Mouse (Mus musculus): ENCODE results near the gene OR5BS1P.
"Not testable (repeated sequence)": the region's sequence is repeated elsewhere in the genome, so short reads cannot be mapped to it uniquely, and the experiment has no call there.

Gene OR5BS1P

DNA sequence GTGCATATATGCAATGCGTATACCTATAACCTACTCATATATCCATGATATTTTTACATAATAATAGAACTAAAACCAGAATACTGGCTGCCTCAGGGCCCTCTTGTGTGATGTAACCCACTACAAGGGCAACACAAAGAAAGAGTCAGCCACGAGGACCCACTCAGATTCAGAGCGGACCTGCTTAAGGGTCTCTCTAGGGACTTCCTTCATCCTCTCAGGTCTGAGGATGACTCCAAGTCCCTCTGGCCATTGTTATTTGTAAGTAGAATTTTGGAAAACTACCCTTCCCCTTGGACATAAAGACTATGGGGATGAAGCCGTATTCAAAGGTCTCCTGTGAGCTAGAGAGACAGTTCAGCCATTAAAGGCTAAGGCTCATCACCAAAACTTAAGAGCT is at the start of gene OR5BS1P:
Gene OR5BS1P (plus strand): TSS at position 301 of the 400 bp plus-strand sequence.
- in situ Hi-C loops (cut with MboI; ENCODE audit: unreplicated experiment in 2 of 2), result loop anchor here in 1 of 2 experiments (25.0 kb wide), 1 partner anchor 807 kb away; no protein-coding TSS in a partner anchor

DNA sequence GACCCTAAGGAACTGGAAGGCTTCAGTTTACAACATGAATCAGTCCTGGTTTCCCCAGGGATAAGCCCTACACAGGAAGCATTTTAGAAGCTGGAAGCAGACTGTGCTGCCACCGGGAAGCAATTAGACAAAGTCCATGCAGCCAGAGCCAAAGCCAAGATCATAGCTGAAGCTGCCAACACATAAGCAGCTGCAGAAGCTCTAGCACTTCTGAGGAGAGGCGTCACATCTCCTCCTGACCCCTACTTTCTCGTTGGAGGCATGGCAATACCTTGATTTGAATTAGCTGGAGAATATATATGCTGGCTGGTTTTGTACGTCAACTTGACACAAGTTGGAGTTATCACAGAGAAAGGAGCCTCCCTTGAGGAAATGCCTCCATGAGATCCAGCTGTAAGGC is 48.8 kb upstream of the OR5BS1P start:
- in situ Hi-C loops (cut with MboI; ENCODE audit: unreplicated experiment in 2 of 2), result no loop called here

DNA sequence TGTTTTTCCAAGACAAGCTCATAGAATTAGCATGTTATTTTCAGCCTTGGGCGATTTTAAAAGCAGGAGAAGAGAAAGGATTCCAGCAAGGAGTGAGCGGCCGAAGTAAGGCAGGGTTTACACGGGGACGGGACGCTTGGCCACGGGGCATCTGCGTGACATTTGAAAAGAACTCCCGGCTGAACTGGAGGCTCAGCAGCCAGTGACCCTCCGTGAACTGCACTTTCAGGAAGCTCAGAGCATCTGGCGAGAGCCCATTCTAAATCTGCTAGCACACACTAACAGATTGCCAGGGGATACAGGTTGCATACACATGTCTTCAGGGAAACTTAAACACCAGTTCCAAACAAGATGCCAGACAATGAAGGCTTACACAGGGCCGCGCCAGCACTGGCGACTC is 45.4 kb upstream of the OR5BS1P start:
- in situ Hi-C loops (cut with MboI; ENCODE audit: unreplicated experiment in 2 of 2), result no loop called here

DNA sequence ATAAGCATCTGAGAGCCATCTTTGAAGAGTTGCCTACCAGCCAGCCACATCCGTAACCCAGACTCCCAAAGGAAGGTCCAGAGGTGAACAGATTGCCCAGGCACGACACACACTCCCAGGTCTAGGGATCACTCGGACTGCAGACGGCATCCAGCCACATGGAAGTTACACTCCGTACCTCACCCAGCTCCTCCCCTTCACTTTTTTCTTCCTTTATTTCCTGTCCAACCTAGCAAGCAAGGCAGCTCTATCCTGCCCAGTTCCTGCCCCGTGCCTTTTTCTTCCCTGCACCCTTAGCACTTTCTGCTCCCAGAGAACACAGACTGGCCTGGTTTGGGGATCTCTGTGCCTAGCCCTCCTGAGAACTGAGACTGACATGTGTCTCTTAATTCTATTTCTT is 44.9 kb upstream of the OR5BS1P start:
- in situ Hi-C loops (cut with MboI; ENCODE audit: unreplicated experiment in 2 of 2), result no loop called here

DNA sequence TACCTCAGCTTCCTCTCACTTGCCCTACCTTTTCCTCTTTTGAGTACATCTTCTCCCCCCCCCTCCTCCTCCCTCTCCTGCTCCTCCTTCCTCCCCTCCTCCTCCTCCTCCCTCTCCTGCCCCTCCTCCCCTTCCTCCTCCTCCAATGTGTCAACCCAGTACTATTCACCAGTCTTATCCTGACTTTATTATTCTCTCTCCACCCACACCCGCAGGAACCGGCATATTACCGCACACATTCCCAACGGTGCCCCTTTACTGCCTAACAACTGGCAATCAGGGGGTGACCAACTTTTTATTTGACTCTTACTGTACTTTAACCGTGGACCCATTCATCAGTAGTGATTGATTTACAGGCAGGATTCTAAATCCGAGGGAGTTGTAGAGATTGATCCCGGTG is 44.5 kb upstream of the OR5BS1P start:
- in situ Hi-C loops (cut with MboI; ENCODE audit: unreplicated experiment in 2 of 2), result no loop called here

DNA sequence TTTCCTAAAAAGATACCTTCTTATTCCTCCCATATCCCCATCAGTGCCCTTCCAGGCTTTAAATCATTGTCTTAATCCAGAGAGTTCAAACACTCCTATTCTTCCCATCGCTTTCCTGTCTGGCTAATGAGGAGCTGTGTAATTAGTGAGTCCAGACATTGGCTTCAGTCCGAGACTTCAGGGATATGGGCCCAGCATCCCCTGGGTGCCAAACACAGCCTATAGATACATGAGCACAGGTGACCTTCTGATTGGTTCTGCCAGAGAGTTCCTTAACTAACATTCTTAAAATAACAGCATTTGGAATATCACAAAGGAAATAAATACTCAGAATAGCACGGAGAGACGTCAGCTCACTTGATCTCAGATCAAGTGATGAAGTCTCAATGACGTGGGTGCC is 38.8 kb upstream of the OR5BS1P start, which contains the start of gene Olfr282:
Gene Olfr282 (plus strand): TSS at position 301 of the 400 bp plus-strand sequence.
- in situ Hi-C loops (cut with MboI; ENCODE audit: unreplicated experiment in 2 of 2), result not testable (repeated sequence)

DNA sequence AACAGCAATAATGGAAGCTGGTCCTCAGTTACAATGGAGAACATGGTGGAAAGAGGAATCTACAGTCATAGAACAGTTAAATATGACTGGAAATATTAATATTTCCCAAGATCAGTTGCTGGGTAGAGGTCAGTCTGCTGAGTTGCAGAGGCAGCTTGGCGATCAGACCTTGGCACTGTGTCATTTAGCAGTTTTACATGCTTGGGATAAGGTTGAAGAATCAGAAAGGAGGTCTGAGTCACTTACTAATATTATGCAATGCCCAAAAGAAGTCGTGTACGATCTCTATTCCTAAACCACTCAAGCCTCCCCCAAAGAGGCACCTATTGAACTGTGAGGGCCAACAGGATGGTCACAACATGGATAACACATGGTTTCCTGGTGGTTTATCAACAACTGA is 25.1 kb upstream of the OR5BS1P start:
- in situ Hi-C loops (cut with MboI; ENCODE audit: unreplicated experiment in 2 of 2), result no loop called here

DNA sequence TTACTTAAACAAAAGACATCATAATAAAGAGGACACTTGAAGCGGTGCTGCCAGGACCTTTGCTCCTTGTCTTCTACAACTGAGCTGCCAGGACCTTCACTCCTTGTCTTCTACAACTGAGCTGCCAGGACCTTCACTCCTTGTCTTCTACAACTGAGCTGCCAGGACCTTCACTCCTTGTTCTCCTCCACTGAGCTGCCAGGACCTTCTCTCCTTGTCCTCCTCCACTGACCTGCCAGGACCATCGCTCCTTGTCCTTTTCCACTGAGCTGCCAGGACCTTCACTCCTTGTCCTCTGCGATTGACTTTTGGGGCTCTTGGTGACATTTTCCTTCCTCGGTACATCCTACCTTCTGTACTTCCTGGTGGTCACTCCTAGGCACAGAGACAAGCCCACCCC is 21.2 kb upstream of the OR5BS1P start:
- in situ Hi-C loops (cut with MboI; ENCODE audit: unreplicated experiment in 2 of 2), result no loop called here

DNA sequence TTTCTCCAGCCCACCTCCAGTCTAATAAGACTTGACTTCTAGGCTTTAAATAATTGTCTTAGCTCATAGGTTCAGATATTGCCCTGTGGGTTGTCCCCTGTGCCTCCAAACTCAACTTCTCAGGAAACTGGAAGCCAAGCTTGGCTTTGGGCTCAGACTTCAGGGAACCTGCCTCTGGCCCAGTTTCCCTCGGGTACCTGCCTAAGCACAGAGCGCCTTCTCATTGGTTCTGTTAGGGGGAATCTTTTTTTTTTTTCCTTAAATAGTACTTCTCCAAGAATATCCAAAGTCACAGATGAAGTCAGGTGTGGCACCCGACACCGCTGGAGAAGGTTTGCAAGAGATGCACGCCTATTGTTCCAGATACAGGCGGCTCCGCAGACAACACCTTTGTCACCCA is 17.4 kb upstream of the OR5BS1P start, which contains the start of gene Olfr281:
Gene Olfr281 (plus strand): TSS at position 301 of the 400 bp plus-strand sequence.
- in situ Hi-C loops (cut with MboI; ENCODE audit: unreplicated experiment in 2 of 2), result loop anchor here in 1 of 2 experiments (25.0 kb wide), 1 partner anchor 790 kb away; no protein-coding TSS in a partner anchor

DNA sequence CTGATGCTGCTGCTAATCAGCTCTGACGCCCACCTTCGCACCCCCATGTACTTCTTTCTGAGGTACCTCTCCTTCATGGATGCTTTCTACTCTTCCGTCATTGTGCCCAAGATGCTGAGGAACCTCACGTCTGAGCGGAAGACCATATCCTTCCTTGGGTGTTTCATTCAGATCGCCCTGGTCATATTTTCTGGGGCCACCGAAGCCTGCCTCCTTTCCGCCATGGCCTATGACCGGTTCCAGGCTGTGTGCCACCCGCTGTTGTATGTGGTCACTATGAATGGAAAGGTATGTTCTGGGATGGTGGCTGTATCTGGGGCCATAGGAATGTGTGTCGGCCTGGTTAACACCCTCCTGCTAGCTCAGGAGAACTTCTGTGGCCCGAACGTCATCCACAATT is 1.8 kb downstream of the OR5BS1P start:
- in situ Hi-C loops (cut with MboI; ENCODE audit: unreplicated experiment in 2 of 2), result loop anchor here (10.0 to 25.0 kb wide), 2 partner anchors 287 to 809 kb away; no protein-coding TSS in a partner anchor

DNA sequence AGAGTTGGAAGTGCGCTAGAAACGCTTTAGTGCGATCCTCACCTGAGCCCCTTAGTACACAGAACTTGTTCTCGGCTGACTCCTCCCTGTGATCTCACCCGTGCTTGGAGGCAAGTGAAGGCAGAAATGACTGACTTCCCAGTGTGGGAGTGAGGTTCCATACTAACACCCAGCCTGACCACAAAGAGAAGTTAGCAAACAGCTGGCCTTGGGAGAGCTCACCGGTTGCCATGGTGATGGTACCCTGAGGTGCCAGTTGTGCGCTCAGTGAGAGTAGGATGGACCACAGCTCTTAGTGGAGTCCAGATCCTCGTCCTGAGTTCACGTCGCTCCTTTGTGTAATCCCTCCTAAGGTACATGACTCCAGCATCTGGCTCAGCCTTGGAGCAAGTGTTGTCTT is 5.3 kb downstream of the OR5BS1P start:
- in situ Hi-C loops (cut with MboI; ENCODE audit: unreplicated experiment in 2 of 2), result loop anchor here (10.0 to 25.0 kb wide), 2 partner anchors 290 to 813 kb away; no protein-coding TSS in a partner anchor

DNA sequence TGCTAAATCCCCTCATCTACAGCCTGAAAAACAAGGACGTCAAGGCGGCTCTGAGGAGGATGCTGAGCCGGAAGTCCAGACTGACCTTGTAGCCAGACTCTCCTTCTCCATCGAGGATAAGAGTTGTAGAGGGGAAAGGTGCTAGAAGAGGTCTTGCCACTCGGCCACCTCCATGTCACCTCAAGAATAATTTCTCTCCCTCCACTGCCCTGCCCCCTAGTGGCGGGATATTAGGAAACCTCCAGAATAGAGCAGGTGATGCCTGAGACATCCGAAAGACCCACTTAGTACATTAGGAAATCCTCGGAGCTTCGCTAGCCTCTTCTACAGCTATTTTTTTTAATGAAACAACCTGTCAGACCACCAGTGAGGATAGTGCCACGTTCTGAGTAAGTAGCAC is 5.7 kb downstream of the OR5BS1P start:
- in situ Hi-C loops (cut with MboI; ENCODE audit: unreplicated experiment in 2 of 2), result loop anchor here (10.0 kb wide), 1 partner anchor 291 kb away; no protein-coding TSS in a partner anchor

DNA sequence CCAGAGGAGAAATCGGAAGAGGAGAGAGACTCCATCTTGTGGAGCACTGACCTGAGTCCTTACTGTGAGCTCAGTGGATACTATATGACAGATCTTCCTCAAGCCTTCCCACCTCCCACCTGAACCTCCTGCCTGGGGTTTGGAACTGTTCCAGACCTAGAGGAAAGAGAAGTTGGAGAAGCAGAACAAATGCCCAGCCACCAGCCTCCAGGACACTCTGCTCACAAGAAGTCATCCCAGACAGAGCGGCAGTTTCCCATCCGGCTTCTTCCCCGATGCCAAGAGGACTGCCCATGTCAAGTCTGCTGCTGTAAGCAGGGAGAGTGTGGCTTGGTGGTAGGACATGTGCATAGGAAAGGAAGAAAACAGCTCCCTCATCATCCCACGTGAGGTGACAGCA is 6.6 kb downstream of the OR5BS1P start:
- in situ Hi-C loops (cut with MboI; ENCODE audit: unreplicated experiment in 2 of 2), result loop anchor here (10.0 kb wide), 1 partner anchor 291 kb away; no protein-coding TSS in a partner anchor

DNA sequence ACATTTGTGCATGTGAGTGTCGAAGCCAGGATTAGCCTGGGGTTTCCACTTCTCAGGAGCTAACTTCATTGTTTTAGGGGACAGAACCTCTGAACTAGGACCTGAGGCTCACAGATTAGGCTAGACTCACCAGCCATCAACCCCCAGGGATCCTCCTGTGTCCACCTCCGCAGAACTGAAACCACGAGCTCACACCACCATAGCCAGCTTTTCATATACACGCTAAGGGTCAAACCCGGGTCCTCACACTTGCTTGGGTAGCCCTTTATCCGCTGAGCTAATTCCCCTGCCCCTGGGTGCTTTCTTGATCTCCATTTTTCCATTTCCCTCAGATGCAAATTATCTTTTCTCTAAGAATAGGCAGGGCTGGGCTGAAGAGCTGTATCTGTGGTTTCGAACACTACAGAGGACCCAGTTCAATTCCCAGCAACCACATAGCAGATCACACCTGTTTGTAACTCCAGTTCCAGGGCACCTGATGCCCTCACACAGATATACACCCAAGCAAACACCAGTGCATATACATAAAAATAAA is 9.9 kb downstream of the OR5BS1P start:
- in situ Hi-C loops (cut with MboI; ENCODE audit: unreplicated experiment in 2 of 2), result loop anchor here (10.0 kb wide), 2 partner anchors 295 to 385 kb away; partner anchors contain the start of genes Pfkm (in 1 of the 2) and Senp1 (in 1 of the 2)

DNA sequence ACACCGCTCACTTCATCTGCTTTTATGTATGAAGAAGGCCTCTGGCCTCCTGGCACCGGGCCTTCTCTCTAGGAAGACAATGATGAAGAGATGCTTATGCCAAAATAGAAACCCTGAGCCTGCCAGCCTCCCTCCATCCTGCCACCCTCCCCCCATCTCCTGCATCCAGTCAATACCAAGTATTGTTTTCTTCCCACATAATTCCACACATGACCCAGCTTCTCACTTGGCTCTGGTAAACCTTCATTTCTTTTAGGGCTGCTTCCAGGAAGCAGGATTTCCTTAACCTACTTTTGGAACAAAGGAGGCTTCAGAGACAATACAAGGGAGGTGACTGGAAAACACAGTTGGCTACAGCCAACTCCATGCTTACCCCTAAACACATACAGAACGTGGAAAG is 13.0 kb downstream of the OR5BS1P start, which contains the start of gene Lalba:
Gene Lalba (minus strand): TSS at position 21 of the 400 bp plus-strand sequence.
- in situ Hi-C loops (cut with MboI; ENCODE audit: unreplicated experiment in 2 of 2), result loop anchor here in 1 of 2 experiments (10.0 kb wide), 1 partner anchor 388 kb away; the partner anchor contains the start of genes Pfkm and Senp1

DNA sequence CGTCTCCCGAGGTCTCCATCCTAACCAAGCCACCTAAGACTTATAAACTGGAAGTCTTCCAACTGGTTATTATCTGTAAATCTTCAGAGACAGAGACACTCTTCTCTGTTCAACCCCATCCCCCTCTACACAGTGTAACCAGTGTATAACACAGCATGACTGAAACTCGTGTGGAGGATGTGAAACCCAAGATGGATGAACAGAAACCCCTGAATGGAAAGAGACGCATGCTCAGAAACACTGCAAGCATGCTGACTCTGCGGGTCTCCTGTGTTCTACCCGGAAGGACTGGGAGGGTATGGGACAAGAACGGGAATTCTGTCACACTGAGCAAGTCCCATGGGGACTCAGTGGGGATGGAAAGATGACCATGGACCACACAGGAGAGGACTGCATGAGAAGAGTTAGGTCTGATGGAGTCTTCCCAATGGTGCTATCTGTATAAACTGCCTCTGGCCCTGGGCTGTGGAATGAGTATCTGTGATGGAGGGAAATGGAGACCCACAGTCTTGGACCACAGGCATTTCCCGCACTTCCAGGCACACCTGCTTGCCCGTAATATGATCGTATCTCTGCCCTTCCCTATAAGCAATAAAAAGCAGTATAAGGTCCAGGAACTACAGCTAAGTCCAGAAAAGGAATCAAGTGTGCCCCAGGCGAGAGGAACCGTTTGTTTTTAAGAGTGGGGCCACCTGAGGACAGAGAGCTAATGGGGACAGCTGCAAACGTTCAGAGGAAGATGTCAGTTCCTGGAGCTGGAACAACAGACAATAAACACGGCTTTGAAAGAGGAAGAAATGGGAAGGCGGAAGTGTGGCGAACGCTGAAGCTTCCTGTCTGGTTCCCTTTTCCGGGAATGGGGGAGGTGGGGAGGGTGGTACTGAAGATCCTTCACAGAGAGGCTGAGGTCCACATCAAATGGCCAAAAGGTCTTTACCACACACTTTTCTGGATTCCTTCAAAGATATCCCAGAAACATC is 14.5 kb downstream of the OR5BS1P start:
- in situ Hi-C loops (cut with MboI; ENCODE audit: unreplicated experiment in 2 of 2), result loop anchor here in 1 of 2 experiments (10.0 kb wide), 1 partner anchor 389 kb away; the partner anchor contains the start of genes Pfkm and Senp1

DNA sequence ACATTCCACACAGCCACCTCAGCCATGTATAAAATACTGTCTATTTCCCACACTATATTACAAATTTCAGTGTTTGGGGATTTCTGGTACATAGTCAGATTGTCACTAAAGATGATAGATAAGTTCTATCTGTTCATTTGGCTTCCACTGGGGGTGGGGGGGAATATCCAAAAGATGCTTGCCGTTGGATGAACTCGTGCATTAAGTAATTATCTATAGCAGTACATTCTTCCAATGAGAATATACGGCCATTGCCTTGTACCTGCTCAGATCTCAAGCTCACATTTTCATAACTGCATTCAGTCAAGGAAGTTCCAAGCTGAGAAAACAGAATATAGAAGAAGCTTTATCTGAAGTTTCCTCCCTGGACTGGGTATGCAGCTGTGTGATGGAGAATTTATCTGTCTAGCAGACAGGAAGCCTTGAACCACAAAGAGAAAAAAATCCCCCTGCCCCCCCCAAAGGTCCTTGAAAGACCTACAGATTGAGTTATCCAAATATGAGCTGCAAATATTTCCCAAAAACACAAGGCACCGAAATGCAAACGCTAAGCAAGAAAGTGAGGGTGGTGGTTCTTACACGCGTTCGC is 16.8 kb downstream of the OR5BS1P start:
- in situ Hi-C loops (cut with MboI; ENCODE audit: unreplicated experiment in 2 of 2), result loop anchor here in 1 of 2 experiments (10.0 kb wide), 1 partner anchor 392 kb away; the partner anchor contains the start of genes Pfkm and Senp1

DNA sequence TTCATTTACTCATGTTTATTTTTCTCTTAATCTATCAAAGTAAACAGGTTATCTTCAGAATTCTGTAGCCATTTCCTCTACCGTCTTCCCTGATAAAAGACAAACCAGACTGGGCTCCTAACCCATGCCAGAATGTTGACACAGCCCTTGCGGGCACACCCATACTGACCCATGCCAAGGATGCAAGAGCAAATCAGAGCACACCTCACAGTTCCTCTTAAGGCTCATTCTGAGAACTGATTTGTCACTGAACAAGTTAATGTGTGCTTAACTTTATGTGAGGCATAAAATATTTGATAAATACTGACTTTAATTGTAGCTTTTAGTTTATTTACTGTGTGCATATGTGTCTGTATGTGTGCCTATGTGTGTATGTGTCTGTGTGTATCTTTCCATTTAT is 21.6 kb downstream of the OR5BS1P start:
- in situ Hi-C loops (cut with MboI; ENCODE audit: unreplicated experiment in 2 of 2), result no loop called here

DNA sequence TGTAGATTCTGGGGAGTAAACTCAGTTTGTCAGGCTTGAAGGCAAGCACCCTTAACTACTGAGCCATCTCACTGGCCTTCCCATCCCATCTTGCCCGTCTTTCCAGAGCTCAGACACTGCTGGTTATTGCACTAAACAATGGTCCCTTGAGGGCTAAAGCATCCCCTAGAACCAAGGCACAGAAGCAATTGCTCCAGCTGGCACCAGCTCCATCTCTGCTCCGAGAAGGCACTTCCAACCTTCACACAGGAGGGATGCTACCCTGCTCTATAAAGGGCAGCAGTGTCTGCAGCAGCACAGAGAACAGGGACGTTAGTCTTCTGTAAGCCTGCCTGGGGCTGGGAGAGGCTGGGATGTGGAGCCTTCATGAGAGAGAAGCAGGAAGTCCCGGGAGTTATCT is 22.4 kb downstream of the OR5BS1P start, which contains the start of gene Olfr279:
Gene Olfr279 (plus strand): TSS at position 301 of the 400 bp plus-strand sequence.
- in situ Hi-C loops (cut with MboI; ENCODE audit: unreplicated experiment in 2 of 2), result no loop called here

DNA sequence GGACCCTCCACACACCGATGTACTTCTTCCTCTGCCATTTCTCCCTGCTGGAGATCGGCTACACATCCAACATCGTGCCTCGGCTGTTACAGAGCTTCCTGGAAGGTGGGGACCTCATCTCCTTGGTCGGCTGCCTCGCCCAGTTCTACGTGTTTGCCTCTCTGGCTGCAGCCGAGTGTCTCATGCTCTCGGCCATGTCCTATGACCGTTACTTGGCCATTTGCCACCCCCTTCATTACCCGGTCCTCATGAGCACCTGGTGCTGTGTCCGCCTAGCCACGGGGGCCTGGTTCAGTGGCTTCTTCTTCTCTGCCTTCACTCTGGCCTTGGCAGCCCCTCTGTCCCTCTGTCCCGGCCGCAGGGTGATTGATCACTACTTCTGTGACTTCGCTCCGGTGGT is 27.9 kb downstream of the OR5BS1P start:
- in situ Hi-C loops (cut with MboI; ENCODE audit: unreplicated experiment in 2 of 2), result no loop called here

Data from v-Abl transformed pro-B cells (cell line).